23 mouse cellular contexts compared by ENCODE assay signal in the genomic region with DNA sequence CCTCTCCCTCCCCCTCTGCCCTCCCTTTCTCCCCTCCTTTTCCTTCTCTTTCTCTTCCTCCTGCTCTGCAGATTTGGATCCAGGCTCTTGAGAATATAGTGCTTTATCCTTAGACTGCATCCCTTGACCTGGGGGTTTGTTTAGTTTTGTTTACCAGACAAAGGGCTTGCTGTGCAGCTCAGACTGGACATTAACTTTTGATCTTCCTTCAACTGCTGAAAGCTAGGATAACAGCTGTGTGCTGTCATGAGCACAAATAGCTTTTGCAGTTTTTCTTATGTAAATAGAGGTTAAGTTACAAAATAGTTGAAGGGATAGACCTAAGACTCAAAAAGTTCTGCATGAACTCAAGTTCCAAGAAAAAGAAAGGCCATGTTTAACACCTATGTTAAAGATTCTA.
DNase-seq lines count a peak whose midpoint lies in the region; ATAC-seq and TF ChIP-seq lines count a peak whose summit lies in the region.
"Had no signal": no experiment of that assay in that cellular context is flagged by ENCODE, and none has a peak within 500 bp of the region (broad histone marks: within the 10 kb centered on the region; RNA-seq: fewer than 3 reads in every experiment).

No protein-coding gene starts in this region.

- no peaks in the 10 kb centered on the region for H3K4me1 ChIP-seq in kidney, postnatal 0 days (replicated peaks; ENCODE audit: insufficient read depth, low read length)
- no peaks in the 10 kb centered on the region for H3K4me1 ChIP-seq in lung, embryonic 16.5 days (replicated peaks; ENCODE audit: control insufficient read depth, insufficient read depth, low read length)
- no peaks in the 10 kb centered on the region for H3K4me1 ChIP-seq in heart, embryonic 10.5 days
- H3K4me1 ChIP-seq: embryonic facial prominence, embryonic 15.5 days; limb, embryonic 13.5 days had no signal

- no peak overlapping the region for H3K4me2 ChIP-seq in kidney, postnatal 0 days (ENCODE audit: low read length)
- H3K4me2 ChIP-seq in lung, embryonic 16.5 days (ENCODE audit: low read depth, low read length), result no peak overlapping the region
- H3K4me2 ChIP-seq: embryonic facial prominence, embryonic 15.5 days; forebrain, embryonic 15.5 days; heart, embryonic 11.5 days; limb, embryonic 13.5 days; midbrain, embryonic 11.5 days had no signal

- no peaks in the 10 kb centered on the region for H3K36me3 ChIP-seq in kidney, postnatal 0 days (ENCODE audit: insufficient read depth, low read length)
- no peaks in the 10 kb centered on the region for H3K36me3 ChIP-seq in lung, embryonic 16.5 days (ENCODE audit: control insufficient read depth, insufficient read depth, low read length)
- no peaks in the 10 kb centered on the region for H3K36me3 ChIP-seq in heart, embryonic 10.5 days
- H3K36me3 ChIP-seq: embryonic facial prominence, embryonic 15.5 days; forebrain, embryonic 15.5 days; limb, embryonic 13.5 days had no signal

- TF ChIP-seq CTCF in kidney, postnatal 0 days (IDR thresholded peaks at IDR 0.05; ENCODE audit: low read depth), result no peak

- H3K27ac ChIP-seq in kidney, postnatal 0 days, result no peak overlapping the region
- 0 out of 2 replicates have a peak overlapping the region, but pooled peaks have one; percentile 54 for H3K27ac ChIP-seq in lung, embryonic 16.5 days (ENCODE audit: low read length)
- no peak overlapping the region for H3K27ac ChIP-seq in heart, embryonic 10.5 days
- H3K27ac ChIP-seq: embryonic facial prominence, embryonic 15.5 days; forebrain, embryonic 15.5 days; hindbrain, postnatal 0 days; limb, embryonic 13.5 days; liver, embryonic 14.5 days had no signal

- no peak for ATAC-seq in kidney, postnatal 0 days (replicated peaks; ENCODE audit: low FRiP score, low read depth)
- ATAC-seq in lung, embryonic 16.5 days (ENCODE audit: low read depth), result peak; percentile 95
- ATAC-seq: forebrain, embryonic 15.5 days; hindbrain, postnatal 0 days; intestine, embryonic 16.5 days had no signal

- no peak overlapping the region for H3K9ac ChIP-seq in kidney, postnatal 0 days (ENCODE audit: low read depth, low read length)
- no peak overlapping the region for H3K9ac ChIP-seq in lung, embryonic 16.5 days (ENCODE audit: low read length)
- H3K9ac ChIP-seq: embryonic facial prominence, embryonic 15.5 days; forebrain, embryonic 15.5 days; limb, embryonic 13.5 days; liver, embryonic 14.5 days had no signal

- H3K27me3 ChIP-seq in kidney, postnatal 0 days (ENCODE audit: insufficient read depth, low read length), result no peaks in the 10 kb centered on the region
- no peaks in the 10 kb centered on the region for H3K27me3 ChIP-seq in lung, embryonic 16.5 days (ENCODE audit: control insufficient read depth, insufficient read depth, low read depth, low read length)
- H3K27me3 ChIP-seq in heart, embryonic 10.5 days (ENCODE audit: insufficient read depth, poor library complexity, severe bottlenecking), result no peaks in the 10 kb centered on the region
- H3K27me3 ChIP-seq: embryonic facial prominence, embryonic 15.5 days; forebrain, embryonic 15.5 days; limb, embryonic 13.5 days had no signal

- H3K4me3 ChIP-seq in kidney, postnatal 0 days (replicated peaks; ENCODE audit: low read depth, low read length), result no peak overlapping the region
- no peak overlapping the region for H3K4me3 ChIP-seq in lung, embryonic 16.5 days (ENCODE audit: low read length)
- H3K4me3 ChIP-seq in heart, embryonic 10.5 days, result no peak overlapping the region
- H3K4me3 ChIP-seq: embryonic facial prominence, embryonic 15.5 days; forebrain, embryonic 15.5 days; limb, embryonic 13.5 days had no signal

- peak; percentile 19 for DNase-seq in kidney, postnatal 0 days (ENCODE audit: low spot score)
- DNase-seq in kidney, postnatal 36 days, result no peak
- no peak for DNase-seq in lung, adult 18-20 months
- DNase-seq in lung, postnatal 10 days, result peak; percentile 13
- no peak for DNase-seq in adipocyte (ENCODE audit: low spot score)
- no peak for DNase-seq in heart, embryonic 10.5 days (ENCODE audit: low spot score)
- DNase-seq: adrenal gland, postnatal 10 days; cerebellum, adult 18-20 months; cerebellum, postnatal 14 days; gastrocnemius, postnatal 10 days; kidney, postnatal 25 days; layer of hippocampus, postnatal 36 days; thymus, adult 2 months; thymus, postnatal 4 days had no signal

- H3K9me3 ChIP-seq in kidney, postnatal 0 days (replicated peaks; ENCODE audit: low read length), result no peaks in the 10 kb centered on the region
- H3K9me3 ChIP-seq in lung, embryonic 16.5 days (ENCODE audit: control insufficient read depth, low read length), result no peaks in the 10 kb centered on the region
- H3K9me3 ChIP-seq in heart, embryonic 10.5 days, result no peaks in the 10 kb centered on the region
- H3K9me3 ChIP-seq: embryonic facial prominence, embryonic 15.5 days; forebrain, embryonic 15.5 days; limb, embryonic 13.5 days had no signal

Comparison
In these comparisons a context has a peak if more than half of its experiments do, and no peak if none do; other contexts are left out.
1. DNase-seq: peak in kidney, postnatal 0 days (single experiment) and lung, postnatal 10 days (single experiment); none in kidney, postnatal 36 days (0 of 2), lung, adult 18-20 months (0 of 2), adipocyte (single experiment) and heart, embryonic 10.5 days (single experiment).